Mouse (Mus musculus) kidney, embryonic 16.5 days (tissue): ENCODE results near the gene Wdr61. TPM values are rescaled to one million over a fixed set of nuclear protein-coding genes. Genes with fewer than 3 reads are reported as not detected.
A peak's percentile ranks its signal among the peaks of the same experiment; 100 is the strongest.

Experiments
- ATAC-seq: fragments of 200-750 bp; cut with Nextera tagmentation; 2 replicates; pipeline ENCODE4 v1.8.0; 2017; ENCODE audit warnings: moderate TSS enrichment; ENCODE audit not compliant: low FRiP score, low TSS enrichment
- H3K27ac ChIP-seq: fragments of 300-500 bp; sonication (generic); 2 replicates; pipeline ENCODE4 v1.5.1; 2014; ENCODE audit warnings: low read length
- H3K27me3 ChIP-seq: fragments of 300-500 bp; sonication (generic); 2 replicates; pipeline ENCODE4 v1.6.1; 2014; ENCODE audit warnings: low read length, control low read depth, mixed read lengths; ENCODE audit not compliant: insufficient read depth
- H3K36me3 ChIP-seq: fragments of 300-500 bp; sonication (generic); 2 replicates; pipeline ENCODE4 v1.6.1; 2014; ENCODE audit warnings: low read length, control low read depth, mixed read lengths; ENCODE audit not compliant: insufficient read depth
- H3K4me1 ChIP-seq: fragments of 300-500 bp; sonication (generic); 2 replicates; pipeline ENCODE4 v1.6.1; 2014; ENCODE audit warnings: low read length, control low read depth, mixed read lengths; ENCODE audit not compliant: insufficient read depth
- H3K4me2 ChIP-seq: fragments of 300-500 bp; sonication (generic); replicated peaks from 2 replicates; pipeline ENCODE4 v1.6.1; 2014; ENCODE audit warnings: low read depth, low read length
- H3K4me3 ChIP-seq: fragments of 300-500 bp; sonication (generic); 2 replicates; pipeline ENCODE4 v1.5.1; 2014; ENCODE audit warnings: mild to moderate bottlenecking, low read length
- H3K9ac ChIP-seq: fragments of 300-500 bp; sonication (generic); replicated peaks from 2 replicates; pipeline ENCODE4 v1.6.1; 2014; ENCODE audit warnings: low read length
- H3K9me3 ChIP-seq: fragments of 300-500 bp; sonication (generic); 2 replicates; pipeline ENCODE4 v1.6.1; 2016; ENCODE audit warnings: low read length, control low read depth
- WGBS: fragments of 180-500 bp; shearing (Covaris S2); extraction: QIAGEN DNeasy Blood & Tissue Kit; methylation state at CpG from one replicate; pipeline ENCODE4 v1.1.7; 2014; 5-methylcytosine and 5-hydroxymethylcytosine counted together
- polyA plus RNA-seq: library from polyadenylated mRNA; unstranded; fragments of >200 nt; fragmentation: Nextera tagmentation; extraction: Ambion mirVana; gene quantifications from 2 replicates; pipeline ENCODE4 v1.2.1, GENCODE M21; 2015

Gene Wdr61
- 149 and 153 TPM in 2 replicates for polyA plus RNA-seq

GRCm38 (mm10) chr9:54733921-54734638 lies at the start of gene Wdr61:
Wdr61 (minus strand) TSS chr9:54734519.
- Histone ChIP-seq H3K27me3 (no peaks in the 10 kb centered on the region), H3K4me3 (peak within 1 kb of the TSS; percentile 78), H3K36me3 (peaks cover 7% of the 10 kb centered on the region; the same call in 1 of the 2 replicates), H3K27ac (peak within 1 kb of the TSS; percentile 34), H3K4me2 (peak within 1 kb of the TSS; percentile 58), H3K9ac (peak within 1 kb of the TSS; percentile 81), H3K4me1 (peaks cover 13% of the 10 kb centered on the region), H3K9me3 (no peaks in the 10 kb centered on the region)
- WGBS, result 2% methylated on average over 29 of the region's 32 CpGs
- peak; percentile 97 for ATAC-seq

GRCm38 (mm10) chr9:54784003-54784402 lies 49.7 kb upstream of the Wdr61 start:
- no peaks in the 10 kb centered on the region for H3K36me3 ChIP-seq
- no peak; the same call in 1 of the 2 replicates for ATAC-seq
- H3K27ac ChIP-seq, result no peak overlapping the region
- peaks cover 4% of the 10 kb centered on the region; the same call in 1 of the 2 replicates for H3K4me1 ChIP-seq
- H3K4me2 ChIP-seq, result no peak overlapping the region
- no peaks in the 10 kb centered on the region for H3K27me3 ChIP-seq
- WGBS, result 37% methylated on average over 3 of the region's 3 CpGs
- H3K9ac ChIP-seq, result no peak overlapping the region
- H3K9me3 ChIP-seq, result no peaks in the 10 kb centered on the region
- no peak overlapping the region for H3K4me3 ChIP-seq

- no peak for ATAC-seq
- no peak overlapping the region for H3K4me2 ChIP-seq
Observed at GRCm38 (mm10) chr9:54782504-54782903, 48.2 kb upstream of the Wdr61 start.

GRCm38 (mm10) chr9:54779280-54779679 lies 45.0 kb upstream of the Wdr61 start:
- Histone ChIP-seq H3K9ac (no peak overlapping the region), H3K4me3 (no peak overlapping the region), H3K27me3 (no peaks in the 10 kb centered on the region), H3K36me3 (no peaks in the 10 kb centered on the region), H3K9me3 (no peaks in the 10 kb centered on the region), H3K27ac (no peak overlapping the region), H3K4me1 (no peaks in the 10 kb centered on the region), H3K4me2 (no peak overlapping the region)
- WGBS, result 85% methylated on average over 8 of the region's 8 CpGs
- no peak for ATAC-seq

More at GRCm38 (mm10) chr9:54782504-54782903, 48.2 kb upstream of the Wdr61 start:
- no peaks in the 10 kb centered on the region for H3K9me3 ChIP-seq
- H3K36me3 ChIP-seq, result no peaks in the 10 kb centered on the region
- WGBS, result 33% methylated on average over 15 of the region's 15 CpGs
- no peak overlapping the region for H3K9ac ChIP-seq
- no peaks in the 10 kb centered on the region for H3K27me3 ChIP-seq
- peaks cover 4% of the 10 kb centered on the region; the same call in 1 of the 2 replicates for H3K4me1 ChIP-seq
- no peak overlapping the region for H3K27ac ChIP-seq
- H3K4me3 ChIP-seq, result no peak overlapping the region

GRCm38 (mm10) chr9:54776451-54776982 lies 42.2 kb upstream of the Wdr61 start:
- H3K36me3 ChIP-seq, result no peaks in the 10 kb centered on the region
- H3K4me3 ChIP-seq, result no peak overlapping the region
- H3K9me3 ChIP-seq, result no peaks in the 10 kb centered on the region
- H3K27ac ChIP-seq, result no peak overlapping the region
- no peaks in the 10 kb centered on the region for H3K27me3 ChIP-seq
- H3K9ac ChIP-seq, result no peak overlapping the region
- 0 out of 2 replicates have a peak, but pooled peaks cover 2% of the 10 kb centered on the region for H3K4me1 ChIP-seq
- 87% methylated on average over 13 of the region's 13 CpGs for WGBS
- no peak overlapping the region for H3K4me2 ChIP-seq
- ATAC-seq, result no peak

GRCm38 (mm10) chr9:54770140-54770780 lies 35.9 kb upstream of the Wdr61 start:
- peak; percentile 32; the same call in 1 of the 2 replicates for ATAC-seq
- Histone ChIP-seq H3K4me3 (no peak overlapping the region), H3K36me3 (no peaks in the 10 kb centered on the region), H3K4me2 (peak overlapping the region; percentile 22), H3K27ac (peak overlapping the region; percentile 41), H3K4me1 (peaks cover 31% of the 10 kb centered on the region), H3K9ac (peak overlapping the region; percentile 45; the same call in 1 of the 2 replicates), H3K9me3 (no peaks in the 10 kb centered on the region), H3K27me3 (peaks cover 9% of the 10 kb centered on the region)
- WGBS, result 9% methylated on average over 11 of the region's 11 CpGs

GRCm38 (mm10) chr9:54765336-54766085 lies 31.2 kb upstream of the Wdr61 start:
- Histone ChIP-seq H3K4me3 (peak overlapping the region; percentile 47), H3K4me2 (peak overlapping the region; percentile 62), H3K36me3 (no peaks in the 10 kb centered on the region), H3K27me3 (peaks cover 38% of the 10 kb centered on the region), H3K27ac (no peak overlapping the region), H3K9ac (no peak overlapping the region; the same call in 1 of the 2 replicates), H3K9me3 (no peaks in the 10 kb centered on the region), H3K4me1 (peaks cover 34% of the 10 kb centered on the region)
- WGBS, result under 1% methylated on average over 41 of the region's 41 CpGs
- peak; percentile 18; the same call in 1 of the 2 replicates for ATAC-seq

GRCm38 (mm10) chr9:54764561-54765217 lies 30.4 kb upstream of the Wdr61 start, which contains the start of gene Crabp1:
Crabp1 (plus strand) TSS chr9:54764748.
- Histone ChIP-seq H3K4me1 (peaks cover 26% of the 10 kb centered on the region), H3K9me3 (no peaks in the 10 kb centered on the region), H3K4me2 (peak within 1 kb of the TSS; percentile 62), H3K9ac (peak within 1 kb of the TSS; percentile 15; the same call in 1 of the 2 replicates), H3K27me3 (peaks cover 38% of the 10 kb centered on the region), H3K4me3 (peak within 1 kb of the TSS; percentile 47), H3K36me3 (no peaks in the 10 kb centered on the region), H3K27ac (no peak within 1 kb of the TSS)
- WGBS, result under 1% methylated on average over 42 of the region's 45 CpGs
- ATAC-seq, result peak; percentile 47; the same call in 1 of the 2 replicates

GRCm38 (mm10) chr9:54764091-54764490 lies 29.8 kb upstream of the Wdr61 start:
- no peak for ATAC-seq
- Histone ChIP-seq H3K4me2 (peak overlapping the region; percentile 62), H3K4me3 (no peak overlapping the region), H3K9ac (no peak overlapping the region), H3K9me3 (no peaks in the 10 kb centered on the region), H3K27me3 (peaks cover 38% of the 10 kb centered on the region), H3K4me1 (peaks cover 21% of the 10 kb centered on the region), H3K27ac (no peak overlapping the region), H3K36me3 (no peaks in the 10 kb centered on the region)
- 26% methylated on average over 12 of the region's 12 CpGs for WGBS
